3 mouse cellular contexts compared by ENCODE assay signal in genomic region chr17:21635758-21636157, GRCm38 (mm10). TPM values are rescaled to one million over a fixed set of nuclear protein-coding genes. Genes with fewer than 3 reads are reported as not detected.
"Had no signal": no experiment of that assay in that cellular context is flagged by ENCODE, and none has a peak within 500 bp of the region (broad histone marks: within the 10 kb centered on the region; RNA-seq: fewer than 3 reads in every experiment).

No protein-coding gene starts in this region.

RNA-seq across cellular contexts. Expression of gene Gm10226, which starts 55.9 kb away (rescaled TPM):
- polyA plus RNA-seq: liver, adult 2 months; lung, adult 2 months; myocyte had no signal
